Mouse (Mus musculus) intestine, embryonic 15.5 days (tissue): Measurements from ENCODE around the gene Gm42417. TPM values are rescaled to one million over a fixed set of nuclear protein-coding genes. Genes with fewer than 3 reads are reported as not detected.

Source experiments
- ATAC-seq: fragments of 200-750 bp; cut with Nextera tagmentation; 2 replicates; pipeline ENCODE4 v1.8.0; 2017; ENCODE audit warnings: moderate TSS enrichment, moderate library complexity
- H3K27ac ChIP-seq: fragments of 300-500 bp; sonication (generic); 2 replicates; pipeline ENCODE4 v1.5.1; 2015; ENCODE audit warnings: mild to moderate bottlenecking, inconsistent platforms
- H3K27me3 ChIP-seq: fragments of 300-500 bp; sonication (generic); replicated peaks from 2 replicates; pipeline ENCODE4 v1.6.1; 2015; ENCODE audit warnings: inconsistent platforms
- H3K36me3 ChIP-seq: fragments of 300-500 bp; sonication (generic); 2 replicates; pipeline ENCODE4 v1.6.1; 2015; ENCODE audit warnings: inconsistent platforms
- H3K4me1 ChIP-seq: fragments of 300-500 bp; sonication (generic); replicated peaks from 2 replicates; pipeline ENCODE4 v1.6.1; 2015; ENCODE audit warnings: inconsistent platforms
- H3K4me2 ChIP-seq: fragments of 300-500 bp; sonication (generic); replicated peaks from 2 replicates; pipeline ENCODE4 v1.6.1; 2015; ENCODE audit warnings: mild to moderate bottlenecking, inconsistent platforms
- H3K4me3 ChIP-seq: fragments of 300-500 bp; sonication (generic); replicated peaks from 2 replicates; pipeline ENCODE4 v1.5.1; 2015; ENCODE audit warnings: inconsistent platforms
- H3K9ac ChIP-seq: fragments of 300-500 bp; sonication (generic); 2 replicates; pipeline ENCODE4 v1.6.1; 2015; ENCODE audit warnings: inconsistent platforms
- H3K9me3 ChIP-seq: fragments of 300-500 bp; sonication (generic); 2 replicates; pipeline ENCODE4 v1.6.1; 2016; ENCODE audit warnings: inconsistent platforms
- WGBS: fragments of 180-500 bp; shearing (Covaris S2); methylation state at CpG from one replicate; pipeline ENCODE4 v1.1.7; 2015; 5-methylcytosine and 5-hydroxymethylcytosine counted together
- polyA plus RNA-seq: library from polyadenylated mRNA; unstranded; fragments of >200 nt; fragmentation: Nextera tagmentation; extraction: Ambion mirVana; gene quantifications from 2 replicates; pipeline ENCODE4 v1.2.1, GENCODE M21; 2015

Gm42417 gene
- polyA plus RNA-seq: 0.20 TPM in 1 of 2 replicates, not detected in the other

GRCm38 (mm10) chr1:36539186-36539585 is at the start of gene Gm42417:
Gene Gm42417, minus strand, starts transcription at chr1:36539429.
- Histone ChIP-seq H3K9me3 (no peaks in the 10 kb centered on the region), H3K4me2 (no peak within 1 kb of the TSS), H3K36me3 (peaks cover 20% of the 10 kb centered on the region), H3K4me1 (0 out of 2 replicates have a peak, but pooled peaks cover 3% of the 10 kb centered on the region), H3K27me3 (no peaks in the 10 kb centered on the region), H3K9ac (no peak within 1 kb of the TSS), H3K27ac (0 out of 2 replicates have a peak within 1 kb of the TSS, but pooled peaks have one; percentile 36), H3K4me3 (no peak within 1 kb of the TSS)
- ATAC-seq: peak; percentile 78
- WGBS: 43% methylated on average over 9 of the region's 9 CpGs

- Histone ChIP-seq H3K27ac (peak overlapping the region; percentile 68), H3K4me1 (peaks cover 42% of the 10 kb centered on the region), H3K9me3 (no peaks in the 10 kb centered on the region), H3K9ac (no peak overlapping the region), H3K36me3 (no peaks in the 10 kb centered on the region), H3K4me3 (no peak overlapping the region), H3K4me2 (no peak overlapping the region), H3K27me3 (no peaks in the 10 kb centered on the region)
- 92% methylated on average over 6 of the region's 6 CpGs for whole genome bisulfite sequencing
- no peak for ATAC-seq
Measured at GRCm38 (mm10) chr1:36587860-36588259, 48.6 kb upstream of the Gm42417 start.

GRCm38 (mm10) chr1:36586288-36586687 is 47.1 kb upstream of the Gm42417 start:
- ATAC-seq: no peak
- Histone ChIP-seq H3K4me3 (no peak overlapping the region), H3K4me1 (peaks cover 38% of the 10 kb centered on the region), H3K9ac (no peak overlapping the region), H3K9me3 (no peaks in the 10 kb centered on the region), H3K36me3 (no peaks in the 10 kb centered on the region), H3K4me2 (no peak overlapping the region), H3K27me3 (no peaks in the 10 kb centered on the region), H3K27ac (no peak overlapping the region)
- WGBS: 45% methylated on average over 4 of the region's 4 CpGs

- Histone ChIP-seq H3K4me2 (no peak overlapping the region), H3K27ac (no peak overlapping the region), H3K4me1 (peaks cover 34% of the 10 kb centered on the region), H3K9me3 (no peaks in the 10 kb centered on the region), H3K27me3 (no peaks in the 10 kb centered on the region), H3K36me3 (no peaks in the 10 kb centered on the region), H3K4me3 (no peak overlapping the region), H3K9ac (no peak overlapping the region)
- WGBS: 72% methylated on average over 8 of the region's 8 CpGs
- no peak for ATAC-seq
Measured at GRCm38 (mm10) chr1:36583408-36584116, 44.3 kb upstream of the Gm42417 start.

- Histone ChIP-seq H3K27ac (no peak overlapping the region), H3K9ac (no peak overlapping the region), H3K4me1 (peaks cover 27% of the 10 kb centered on the region), H3K4me2 (no peak overlapping the region), H3K36me3 (no peaks in the 10 kb centered on the region), H3K27me3 (no peaks in the 10 kb centered on the region), H3K9me3 (no peaks in the 10 kb centered on the region), H3K4me3 (no peak overlapping the region)
- ATAC-seq: no peak
- WGBS: 79% methylated on average over 8 of the region's 8 CpGs
Measured at GRCm38 (mm10) chr1:36582211-36582610, 43.0 kb upstream of the Gm42417 start.

GRCm38 (mm10) chr1:36581260-36581659 is 42.0 kb upstream of the Gm42417 start:
- Histone ChIP-seq H3K4me1 (peaks cover 36% of the 10 kb centered on the region), H3K27ac (peak overlapping the region; percentile 90), H3K36me3 (no peaks in the 10 kb centered on the region), H3K4me2 (peak overlapping the region; percentile 61; the same call in 1 of the 2 replicates), H3K4me3 (no peak overlapping the region), H3K27me3 (no peaks in the 10 kb centered on the region), H3K9ac (no peak overlapping the region), H3K9me3 (no peaks in the 10 kb centered on the region)
- 81% methylated on average over 5 of the region's 5 CpGs for WGBS
- ATAC-seq: no peak

GRCm38 (mm10) chr1:36580384-36581207 is 41.4 kb upstream of the Gm42417 start:
- Histone ChIP-seq H3K4me1 (peaks cover 43% of the 10 kb centered on the region), H3K36me3 (no peaks in the 10 kb centered on the region), H3K9me3 (no peaks in the 10 kb centered on the region), H3K4me3 (peak overlapping the region; percentile 13; the same call in 1 of the 2 replicates), H3K27ac (peak overlapping the region; percentile 90), H3K4me2 (peak overlapping the region; percentile 61), H3K9ac (peak overlapping the region; percentile 35), H3K27me3 (no peaks in the 10 kb centered on the region)
- WGBS: 2% methylated on average over 17 of the region's 17 CpGs
- peak; percentile 89 for ATAC-seq

GRCm38 (mm10) chr1:36579974-36580383 is 40.8 kb upstream of the Gm42417 start:
- Histone ChIP-seq H3K9ac (no peak overlapping the region; the same call in 1 of the 2 replicates), H3K27ac (peak overlapping the region; percentile 90), H3K4me1 (peaks cover 47% of the 10 kb centered on the region), H3K9me3 (no peaks in the 10 kb centered on the region), H3K36me3 (no peaks in the 10 kb centered on the region), H3K27me3 (no peaks in the 10 kb centered on the region), H3K4me3 (peak overlapping the region; percentile 13; the same call in 1 of the 2 replicates), H3K4me2 (peak overlapping the region; percentile 61)
- 19% methylated on average over 6 of the region's 6 CpGs for WGBS
- peak; percentile 62 for ATAC-seq

- H3K4me2 ChIP-seq: 0 out of 2 replicates have a peak overlapping the region, but pooled peaks have one; percentile 5
Measured at GRCm38 (mm10) chr1:36576991-36577675, 37.9 kb upstream of the Gm42417 start.

GRCm38 (mm10) chr1:36575347-36575746 is 36.1 kb upstream of the Gm42417 start:
- no peaks in the 10 kb centered on the region for H3K36me3 ChIP-seq
- H3K9me3 ChIP-seq: no peaks in the 10 kb centered on the region; the same call in 1 of the 2 replicates
- 50% methylated on average over 6 of the region's 6 CpGs for WGBS
- H3K9ac ChIP-seq: no peak overlapping the region
- ATAC-seq: no peak
- no peak overlapping the region for H3K27ac ChIP-seq
- H3K4me1 ChIP-seq: peaks cover 69% of the 10 kb centered on the region
- no peaks in the 10 kb centered on the region for H3K27me3 ChIP-seq
- no peak overlapping the region for H3K4me2 ChIP-seq
- H3K4me3 ChIP-seq: no peak overlapping the region

More at GRCm38 (mm10) chr1:36576991-36577675, 37.9 kb upstream of the Gm42417 start:
- ATAC-seq: peak; percentile 81
- Histone ChIP-seq H3K9ac (no peak overlapping the region), H3K4me1 (peaks cover 66% of the 10 kb centered on the region), H3K36me3 (no peaks in the 10 kb centered on the region), H3K27ac (peak overlapping the region; percentile 60), H3K9me3 (no peaks in the 10 kb centered on the region; the same call in 1 of the 2 replicates), H3K4me3 (no peak overlapping the region), H3K27me3 (no peaks in the 10 kb centered on the region)
- WGBS: 56% methylated on average over 6 of the region's 6 CpGs

- H3K27ac ChIP-seq: peak overlapping the region; percentile 46; the same call in 1 of the 2 replicates
- no peak overlapping the region for H3K4me3 ChIP-seq
- no peaks in the 10 kb centered on the region for H3K27me3 ChIP-seq
- H3K4me1 ChIP-seq: peaks cover 66% of the 10 kb centered on the region
- no peak overlapping the region; the same call in 1 of the 2 replicates for H3K9ac ChIP-seq
- 71% methylated on average over 5 of the region's 5 CpGs for WGBS
- no peaks in the 10 kb centered on the region; the same call in 1 of the 2 replicates for H3K9me3 ChIP-seq
- H3K36me3 ChIP-seq: no peaks in the 10 kb centered on the region
- no peak overlapping the region for H3K4me2 ChIP-seq
- ATAC-seq: 0 out of 2 replicates have a peak, but pooled peaks have one; percentile 6
Measured at GRCm38 (mm10) chr1:36574196-36574955, 35.1 kb upstream of the Gm42417 start.
